Mouse (Mus musculus) G1E-ER4 (cell line): ENCODE data around the gene Rps11. TPM values are rescaled to one million over a fixed set of nuclear protein-coding genes. Genes with fewer than 3 reads are reported as not detected.

ENCODE experiments used
- GATA1 ChIP-seq: IDR thresholded peaks from one replicate; pipeline ENCODE4 v1.8.0; 2012; ENCODE audit warnings: low read length, inconsistent platforms
- polyA plus RNA-seq: library from polyadenylated mRNA; stranded (reverse); fragments of >175 nt; gene quantifications from 2 replicates; pipeline ENCODE4 v1.2.3, GENCODE M21; 2012

Rps11 gene
- 236 and 428 TPM in 2 replicates for polyA plus RNA-seq

GRCm38 (mm10) chr7:45124224-45125143, at the start of gene Rps11:
Gene Rps11, minus strand, starts transcription at chr7:45124439.
- no peak for TF ChIP-seq GATA1

GRCm38 (mm10) chr7:45172974-45173373, 48.7 kb upstream of the Rps11 start:
- no peak for TF ChIP-seq GATA1

- TF ChIP-seq GATA1, result no peak
These were observed 45.3 kb upstream of the Rps11 start for GRCm38 (mm10) chr7:45169495-45169894.

GRCm38 (mm10) chr7:45168656-45169055, 44.4 kb upstream of the Rps11 start:
- no peak for TF ChIP-seq GATA1

- no peak for TF ChIP-seq GATA1
These were observed 43.7 kb upstream of the Rps11 start for GRCm38 (mm10) chr7:45167761-45168445.

- TF ChIP-seq GATA1, result no peak
These were observed 42.7 kb upstream of the Rps11 start for GRCm38 (mm10) chr7:45166950-45167401.

- TF ChIP-seq GATA1, result no peak
These were observed 41.5 kb upstream of the Rps11 start for GRCm38 (mm10) chr7:45165701-45166100.

DNA sequence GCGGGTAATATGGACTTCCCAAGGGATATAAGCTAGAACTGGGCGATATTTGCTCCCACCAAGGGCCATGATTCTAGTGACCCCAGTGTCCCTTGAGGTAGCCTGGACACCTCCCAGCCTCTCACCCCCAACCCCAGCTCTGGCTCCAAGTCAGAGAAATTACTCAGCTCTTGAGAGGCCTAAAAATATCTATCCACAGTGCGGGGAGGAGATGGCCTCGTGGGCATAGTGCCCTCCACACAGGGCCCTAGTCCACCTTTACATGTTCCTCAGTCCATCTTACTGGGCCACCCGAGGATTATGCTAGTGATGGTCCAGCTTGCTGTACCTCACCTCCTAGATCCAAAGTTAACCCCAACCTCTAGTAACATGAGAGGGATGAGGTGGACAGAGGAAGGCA, 40.6 kb upstream of the Rps11 start:
- no peak for TF ChIP-seq GATA1

DNA sequence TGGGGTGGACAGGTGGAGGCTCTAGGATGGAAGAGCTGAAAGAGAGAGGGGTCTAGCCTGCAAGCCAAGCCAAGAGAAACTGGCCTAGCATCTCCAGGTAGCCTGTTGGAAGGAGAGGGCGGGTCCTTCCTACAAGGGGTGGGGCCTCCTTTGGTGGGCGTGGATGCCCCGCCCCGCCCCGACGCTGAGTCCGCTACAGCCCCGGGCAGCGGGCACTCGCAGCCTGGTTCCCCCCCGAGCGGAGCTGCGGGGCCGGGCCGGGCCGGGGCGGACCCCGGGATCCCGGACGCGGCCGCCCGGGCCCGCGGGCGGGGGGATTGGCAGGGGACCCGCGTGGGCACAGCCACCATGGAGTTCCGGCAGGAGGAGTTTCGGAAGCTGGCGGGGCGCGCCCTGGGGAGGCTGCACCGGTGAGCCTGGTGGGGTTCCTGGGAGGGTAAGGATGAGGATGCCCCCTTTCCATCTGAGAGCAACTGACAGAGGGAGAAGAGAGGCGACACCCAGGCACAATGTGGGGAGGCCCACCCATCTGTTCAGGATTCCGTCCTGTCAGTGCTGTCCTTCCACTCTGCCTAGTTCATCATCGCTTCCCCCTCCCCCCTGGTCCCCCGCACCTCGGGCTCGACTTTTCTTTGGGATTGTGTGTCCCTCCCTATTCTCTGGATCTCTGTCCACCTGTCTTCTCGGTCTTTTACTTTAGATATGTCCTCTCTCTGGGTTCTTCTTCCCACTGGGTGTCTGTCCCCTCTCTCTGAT, 39.7 kb upstream of the Rps11 start, which contains the start of gene Slc17a7:
TSS of gene Slc17a7 (plus strand) at position 215 of the 756 bp plus-strand sequence.
- TF ChIP-seq GATA1, result no peak

DNA sequence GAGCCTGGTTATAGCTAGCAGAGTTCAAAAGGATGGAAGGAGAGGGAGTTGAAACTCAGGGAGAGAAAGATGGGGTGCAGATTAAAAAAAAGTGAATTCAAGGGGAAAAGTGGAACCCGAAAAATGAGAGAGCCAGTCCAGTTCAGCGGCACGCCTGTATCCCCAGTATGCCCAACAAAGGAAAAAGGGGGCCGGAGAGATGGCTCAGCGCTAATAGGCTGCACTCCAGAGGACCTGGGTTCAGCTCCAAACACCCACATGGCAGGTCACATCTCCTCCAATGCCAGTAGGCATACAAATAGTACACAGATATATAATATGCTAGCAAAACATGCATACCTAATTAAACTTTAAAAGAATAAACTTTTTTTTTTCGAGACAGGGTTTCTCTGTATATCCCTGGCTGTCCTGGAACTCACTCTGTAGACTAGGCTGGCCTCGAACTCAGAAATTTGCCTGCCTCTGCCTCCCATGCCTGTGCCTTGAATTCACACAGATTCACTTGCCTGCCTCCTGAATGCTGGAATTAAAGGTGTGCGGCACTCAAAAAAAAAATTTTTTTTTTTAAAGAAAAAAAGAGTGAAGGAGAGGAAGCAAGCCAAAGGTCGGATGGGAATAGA, 38.9 kb upstream of the Rps11 start:
- no peak for TF ChIP-seq GATA1

DNA sequence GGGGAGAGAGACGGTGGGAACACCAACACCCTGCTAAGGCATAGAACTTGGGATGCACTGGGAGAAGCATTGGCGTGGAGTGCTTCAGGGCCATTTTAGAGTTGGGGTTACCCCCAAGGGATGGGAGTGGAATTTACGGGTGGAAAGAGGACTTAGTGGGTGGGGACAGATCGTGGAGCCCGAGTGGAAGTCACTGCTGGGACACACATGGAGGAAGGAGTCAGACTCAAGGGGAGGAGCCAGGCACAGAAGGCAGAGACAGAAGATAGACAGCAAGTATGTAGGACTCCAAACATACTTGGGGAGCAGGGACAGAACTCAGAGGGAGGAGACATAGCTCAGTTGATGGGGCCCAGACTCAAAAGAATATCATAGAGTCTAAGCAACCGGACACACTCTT, 38.3 kb upstream of the Rps11 start:
- TF ChIP-seq GATA1, result no peak

DNA sequence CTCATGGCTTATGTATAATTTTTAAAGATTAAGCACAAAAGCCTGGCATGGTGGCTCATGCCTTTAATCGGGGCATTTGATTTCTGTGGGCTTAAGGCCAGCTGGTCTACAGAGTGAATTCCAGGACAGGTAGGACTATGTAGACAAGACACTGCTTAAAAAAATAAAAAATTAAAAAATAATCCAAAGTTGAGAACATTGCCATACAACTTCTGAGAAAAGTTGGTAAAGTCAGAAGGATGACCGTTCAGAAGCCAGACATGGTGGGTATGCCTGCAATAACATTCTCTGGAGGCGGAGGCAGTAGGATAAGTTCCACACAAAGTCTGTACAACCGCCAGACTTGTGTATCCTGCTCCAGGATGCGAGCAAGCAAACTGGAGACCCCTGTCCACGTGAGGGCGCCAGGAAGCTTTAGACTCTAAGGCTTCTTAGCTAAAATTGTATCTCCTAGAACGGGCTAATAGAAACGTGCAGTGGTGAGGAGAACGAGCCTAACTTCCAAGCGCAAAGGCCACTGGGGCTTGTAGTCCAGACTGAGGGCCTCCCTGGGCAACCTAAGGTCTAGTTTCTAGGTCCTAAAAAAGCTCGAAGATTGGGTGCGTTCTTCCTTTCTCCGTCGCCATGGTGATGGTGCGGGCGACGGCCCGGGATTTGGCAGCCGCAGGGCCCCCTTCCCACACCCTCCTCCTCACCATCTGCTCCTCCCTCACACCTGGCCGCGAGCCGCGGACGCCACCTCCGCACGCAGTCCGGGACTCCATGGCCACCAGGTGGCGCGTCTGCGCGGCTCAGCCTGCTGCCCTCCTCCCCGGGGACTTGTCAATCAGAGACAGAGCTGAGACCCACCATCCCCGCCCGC, 37.6 kb upstream of the Rps11 start:
- no peak for TF ChIP-seq GATA1

GRCm38 (mm10) chr7:45160866-45161265, 36.6 kb upstream of the Rps11 start:
- TF ChIP-seq GATA1, result no peak

DNA sequence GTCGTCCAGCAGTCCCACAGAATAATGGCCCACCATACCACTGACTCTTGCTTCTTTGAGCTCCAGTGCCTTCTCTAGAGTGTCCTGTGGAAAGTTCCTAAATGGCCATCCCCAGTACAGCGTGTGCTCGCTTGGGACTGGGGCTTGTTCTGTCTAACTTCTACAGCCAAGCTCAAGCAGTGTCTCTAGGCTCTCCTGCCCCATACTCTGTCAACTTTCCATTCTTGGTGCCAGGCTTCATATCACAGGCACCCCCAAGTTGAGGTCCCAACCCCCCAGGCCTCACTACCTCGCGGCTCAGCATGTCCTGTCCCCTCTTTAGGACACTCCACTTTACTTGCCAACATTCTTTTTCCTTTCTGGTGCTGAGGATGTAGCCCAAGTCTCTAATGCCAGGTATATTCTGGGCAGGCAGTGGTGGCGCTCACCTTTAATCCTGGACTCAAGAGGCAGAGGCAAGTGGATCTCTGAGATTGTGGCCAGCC, 36.1 kb upstream of the Rps11 start:
- no peak for TF ChIP-seq GATA1

DNA sequence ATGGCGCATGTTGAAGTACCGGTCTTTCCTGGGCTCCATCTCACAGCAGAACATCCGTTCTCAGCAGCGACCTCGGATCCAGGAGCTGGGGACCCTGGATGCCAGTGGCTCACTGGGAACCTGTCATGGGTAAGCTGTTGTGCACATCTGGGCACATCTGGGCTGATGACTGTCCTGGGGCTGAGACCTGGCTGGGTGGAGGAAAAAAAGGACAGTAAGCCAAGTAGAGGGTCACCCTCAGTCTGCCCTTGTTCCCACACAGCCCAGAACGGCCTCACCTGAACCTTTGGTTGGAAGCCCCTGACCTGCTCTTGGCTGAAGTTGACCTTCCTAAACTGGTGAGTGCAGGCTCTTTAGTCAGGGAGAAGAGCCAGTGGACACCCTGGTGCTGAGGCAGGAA, 34.8 kb upstream of the Rps11 start:
- TF ChIP-seq GATA1, result no peak
